In genomic region chr15:41948347-41949093, GRCm38 (mm10) we compare ENCODE assay signal across 8 mouse cellular contexts.
DNase-seq lines count a peak whose midpoint lies in the region; ATAC-seq and TF ChIP-seq lines count a peak whose summit lies in the region.

No protein-coding gene starts in this region.

- H3K9me3 ChIP-seq in hindbrain, embryonic 10.5 days = no peaks in the 10 kb centered on the region
- no peaks in the 10 kb centered on the region for H3K9me3 ChIP-seq in liver, embryonic 15.5 days (replicated peaks)
- H3K9me3 ChIP-seq in stomach, embryonic 14.5 days (ENCODE audit: control insufficient read depth, low read depth, low read length) = no peaks in the 10 kb centered on the region

- no peaks in the 10 kb centered on the region for H3K4me1 ChIP-seq in hindbrain, embryonic 10.5 days (replicated peaks)
- H3K4me1 ChIP-seq in liver, embryonic 15.5 days (replicated peaks) = peaks cover 6% of the 10 kb centered on the region
- H3K4me1 ChIP-seq in stomach, embryonic 14.5 days (ENCODE audit: control insufficient read depth, insufficient read depth, low read length) = no peaks in the 10 kb centered on the region

- no peak overlapping the region for H3K4me3 ChIP-seq in layer of hippocampus, adult 2 months
- H3K4me3 ChIP-seq in hindbrain, embryonic 10.5 days = no peak overlapping the region
- H3K4me3 ChIP-seq in liver, embryonic 15.5 days (replicated peaks) = no peak overlapping the region
- no peak overlapping the region for H3K4me3 ChIP-seq in stomach, embryonic 14.5 days (ENCODE audit: low read depth, low read length)

- no peaks in the 10 kb centered on the region for H3K36me3 ChIP-seq in hindbrain, embryonic 10.5 days
- no peaks in the 10 kb centered on the region for H3K36me3 ChIP-seq in liver, embryonic 15.5 days (replicated peaks)
- no peaks in the 10 kb centered on the region for H3K36me3 ChIP-seq in stomach, embryonic 14.5 days (ENCODE audit: control insufficient read depth, insufficient read depth, low read length)

- H3K27me3 ChIP-seq in hindbrain, embryonic 10.5 days (ENCODE audit: insufficient read depth, poor library complexity, severe bottlenecking) = no peaks in the 10 kb centered on the region
- no peaks in the 10 kb centered on the region for H3K27me3 ChIP-seq in liver, embryonic 15.5 days
- no peaks in the 10 kb centered on the region for H3K27me3 ChIP-seq in stomach, embryonic 14.5 days (ENCODE audit: control insufficient read depth, insufficient read depth, low read length)

- H3K9ac ChIP-seq in liver, embryonic 15.5 days = no peak overlapping the region
- no peak overlapping the region for H3K9ac ChIP-seq in stomach, embryonic 14.5 days (replicated peaks; ENCODE audit: low read depth, low read length)

- TF ChIP-seq CTCF in layer of hippocampus, adult 2 months (conservative IDR thresholded peaks at IDR 0.05) = peak; percentile 83

- DNase-seq in layer of hippocampus, adult 2 months (ENCODE audit: low spot score in 2 of 2) = no peak
- DNase-seq in layer of hippocampus, adult 9-11 months = no peak
- peak; percentile 76 for DNase-seq in ZHBTc4 (ENCODE audit: low read depth, low spot score)
- DNase-seq in hindbrain, embryonic 10.5 days (ENCODE audit: low spot score) = peak; percentile 26
- no peak for DNase-seq in layer of hippocampus, postnatal 25 days (ENCODE audit: extremely low spot score in 1 of 2, low spot score in 1 of 2)
- DNase-seq in gastrocnemius, postnatal 4 days (ENCODE audit: low spot score in 2 of 2) = no peak

- WGBS in hindbrain, embryonic 10.5 days = 47% methylated on average over 4 of the region's 4 CpGs
- WGBS in liver, embryonic 15.5 days (ENCODE audit: insufficient replicate concordance) = 27% methylated on average over 4 of the region's 4 CpGs
- 37% methylated on average over 4 of the region's 4 CpGs for WGBS in stomach, embryonic 14.5 days

- ATAC-seq in liver, embryonic 15.5 days (ENCODE audit: insufficient read depth) = 0 out of 2 replicates have a peak, but pooled peaks have one; percentile 40
- ATAC-seq in stomach, embryonic 14.5 days (ENCODE audit: insufficient number of reproducible peaks, insufficient read depth, low FRiP score, low read depth) = peak; percentile 54; the same call in 1 of the 2 replicates

- no peak overlapping the region for H3K4me2 ChIP-seq in liver, embryonic 15.5 days
- no peak overlapping the region for H3K4me2 ChIP-seq in stomach, embryonic 14.5 days (replicated peaks; ENCODE audit: low read depth, low read length)

- H3K27ac ChIP-seq in layer of hippocampus, adult 2 months = no peak overlapping the region
- H3K27ac ChIP-seq in hindbrain, embryonic 10.5 days = no peak overlapping the region
- no peak overlapping the region for H3K27ac ChIP-seq in liver, embryonic 15.5 days (replicated peaks)
- H3K27ac ChIP-seq in stomach, embryonic 14.5 days (ENCODE audit: low read length) = no peak overlapping the region

Comparison
In these comparisons a context has a peak if more than half of its experiments do, and no peak if none do; other contexts are left out.
1. DNase-seq: peak in ZHBTc4 (single experiment) and hindbrain, embryonic 10.5 days (single experiment); none in layer of hippocampus, adult 2 months (0 of 2), layer of hippocampus, adult 9-11 months (single experiment), layer of hippocampus, postnatal 25 days (0 of 2) and gastrocnemius, postnatal 4 days (0 of 2).